Mouse (Mus musculus): ENCODE results near the gene Zfand4. TPM values are rescaled to one million over a fixed set of nuclear protein-coding genes. Genes with fewer than 3 reads are reported as not detected.

Zfand4 gene
- polyA plus RNA-seq, 1 experiment from 2014 or later = 4.9 TPM

GRCm38 (mm10) chr6:116265603-116266002, 1.6 kb downstream of the Zfand4 start:
- Histone ChIP-seq H3K9ac (peak overlapping the region; percentile 46; the same call in 1 of the 2 replicates), H3K4me3 (replicated peaks) (no peak overlapping the region)
- no peak for DNase-seq

DNA sequence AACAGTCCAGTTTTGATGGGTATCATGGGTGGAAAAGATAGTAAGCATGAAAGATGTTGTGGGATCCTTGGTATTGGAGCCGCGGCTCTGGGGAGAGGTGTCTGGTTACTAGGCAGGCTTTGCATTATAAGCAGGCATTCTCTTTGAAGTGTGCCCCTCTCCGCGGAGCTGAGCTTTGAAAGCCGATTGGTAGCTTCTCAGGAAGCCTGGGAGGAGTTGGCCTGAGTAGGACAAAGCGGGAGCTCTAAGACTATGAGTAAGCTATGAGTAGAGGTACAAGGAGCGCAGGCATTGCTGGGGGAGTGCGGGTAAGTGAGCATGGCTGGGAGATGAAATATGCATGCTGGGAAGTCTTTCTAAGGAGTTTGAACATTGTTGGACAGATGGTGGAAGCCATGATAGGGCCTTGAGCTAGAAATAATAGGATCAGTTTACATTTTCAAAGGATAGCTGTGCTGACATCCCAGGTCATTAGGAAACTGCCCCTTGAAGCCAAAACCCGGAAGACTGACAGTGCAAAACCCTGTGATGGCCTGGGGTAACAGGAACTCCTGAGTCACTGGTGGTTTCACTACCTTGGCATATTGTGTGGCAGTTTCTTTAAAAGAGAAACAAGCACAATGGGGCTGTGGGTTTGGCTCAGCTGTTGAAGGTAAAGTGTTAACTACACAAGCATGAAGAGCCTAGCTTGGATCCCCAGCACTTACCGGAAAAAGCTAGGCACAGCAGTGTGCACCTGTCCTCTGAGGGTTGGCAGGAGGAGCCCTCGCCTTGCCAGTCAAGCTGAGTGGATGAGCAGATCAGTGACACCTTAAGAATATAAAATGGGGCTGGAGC, 2.5 kb downstream of the Zfand4 start:
- Histone ChIP-seq H3K36me3 (peaks cover 3% of the 10 kb centered on the region; the same call in 1 of the 2 replicates), H3K9me3 (replicated peaks) (no peaks in the 10 kb centered on the region), H3K27ac (peak overlapping the region; percentile 61), H3K4me3 (replicated peaks) (peak overlapping the region; percentile 6), H3K27me3 (no peaks in the 10 kb centered on the region), H3K9ac (peak overlapping the region; percentile 46), H3K4me2 (peak overlapping the region; percentile 80), H3K4me1 (replicated peaks) (peaks cover 36% of the 10 kb centered on the region)
- no peak for DNase-seq
- peak; percentile 43 for ATAC-seq (ENCODE audit: low read depth)
- WGBS (ENCODE audit: insufficient replicate concordance) = 36% methylated on average over 11 of the region's 11 CpGs

More at GRCm38 (mm10) chr6:116265603-116266002, 1.6 kb downstream of the Zfand4 start:
- peaks cover 3% of the 10 kb centered on the region; the same call in 1 of the 2 replicates for H3K36me3 ChIP-seq
- H3K9me3 ChIP-seq (replicated peaks) = no peaks in the 10 kb centered on the region
- H3K4me2 ChIP-seq = peak overlapping the region; percentile 80
- 69% methylated on average over 4 of the region's 4 CpGs for WGBS (ENCODE audit: insufficient replicate concordance)
- H3K4me1 ChIP-seq (replicated peaks) = peaks cover 36% of the 10 kb centered on the region
- H3K27me3 ChIP-seq = no peaks in the 10 kb centered on the region
- ATAC-seq (ENCODE audit: low read depth) = no peak
- H3K27ac ChIP-seq = peak overlapping the region; percentile 39

GRCm38 (mm10) chr6:116267110-116267423, 3.0 kb downstream of the Zfand4 start:
- peaks cover 36% of the 10 kb centered on the region for H3K4me1 ChIP-seq (replicated peaks)
- H3K9ac ChIP-seq = 0 out of 2 replicates have a peak overlapping the region, but pooled peaks have one; percentile 46
- H3K27me3 ChIP-seq = no peaks in the 10 kb centered on the region
- DNase-seq = no peak
- ATAC-seq (ENCODE audit: low read depth) = no peak
- H3K36me3 ChIP-seq = no peaks in the 10 kb centered on the region
- peak overlapping the region; percentile 80 for H3K4me2 ChIP-seq
- no peaks in the 10 kb centered on the region for H3K9me3 ChIP-seq (replicated peaks)
- H3K27ac ChIP-seq = 0 out of 2 replicates have a peak overlapping the region, but pooled peaks have one; percentile 61
- 71% methylated on average over 1 of the region's 1 CpGs for WGBS (ENCODE audit: insufficient replicate concordance)
- no peak overlapping the region for H3K4me3 ChIP-seq (replicated peaks)

GRCm38 (mm10) chr6:116275695-116276094, 11.7 kb downstream of the Zfand4 start:
- Histone ChIP-seq H3K4me3 (replicated peaks) (no peak overlapping the region), H3K9ac (no peak overlapping the region), H3K4me1 (replicated peaks) (peaks cover 17% of the 10 kb centered on the region), H3K27me3 (no peaks in the 10 kb centered on the region), H3K9me3 (replicated peaks) (no peaks in the 10 kb centered on the region), H3K27ac (no peak overlapping the region), H3K36me3 (peaks cover 10% of the 10 kb centered on the region; the same call in 1 of the 2 replicates), H3K4me2 (no peak overlapping the region)
- ATAC-seq (ENCODE audit: low read depth) (no peak), DNase-seq (no peak)
- 56% methylated on average over 4 of the region's 4 CpGs for WGBS (ENCODE audit: insufficient replicate concordance)

DNA sequence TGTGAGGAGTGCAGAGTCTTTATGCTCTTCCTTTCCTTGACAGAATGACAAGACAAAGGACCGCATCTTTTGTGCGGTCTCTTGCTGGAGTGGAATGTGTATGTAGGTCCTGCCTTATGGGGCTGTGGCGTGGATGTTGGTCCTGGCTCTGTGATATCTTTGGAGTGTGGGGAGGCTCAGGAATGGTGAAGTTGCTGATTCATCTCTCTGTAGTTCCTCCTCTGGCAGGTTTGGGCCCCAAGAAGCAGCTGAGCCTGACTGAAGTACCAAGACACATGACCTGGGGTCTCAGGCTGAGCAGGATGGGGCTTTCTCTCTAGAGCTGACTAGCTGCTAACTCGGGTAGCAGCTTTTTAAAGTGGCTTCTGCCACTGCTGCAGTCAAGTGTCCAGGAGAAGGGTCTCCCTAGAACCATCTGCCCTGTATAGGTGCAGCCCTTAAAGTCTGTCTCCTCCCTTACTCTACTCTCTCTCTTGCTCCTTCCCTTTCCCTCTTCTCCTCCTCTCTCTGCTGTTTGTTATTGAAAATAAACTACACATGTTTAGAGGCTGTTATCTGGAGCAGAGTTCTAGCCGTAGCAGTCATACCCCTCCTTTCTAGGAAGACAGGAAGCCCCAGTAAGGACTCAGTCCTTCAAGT, 14.8 kb downstream of the Zfand4 start:
- WGBS (ENCODE audit: insufficient replicate concordance) = 43% methylated on average over 5 of the region's 5 CpGs
- Histone ChIP-seq H3K9ac (peak overlapping the region; percentile 47; the same call in 1 of the 2 replicates), H3K27me3 (no peaks in the 10 kb centered on the region), H3K4me3 (replicated peaks) (no peak overlapping the region), H3K4me1 (replicated peaks) (peaks cover 21% of the 10 kb centered on the region), H3K4me2 (no peak overlapping the region), H3K9me3 (replicated peaks) (no peaks in the 10 kb centered on the region), H3K36me3 (peaks cover 13% of the 10 kb centered on the region; the same call in 1 of the 2 replicates), H3K27ac (peak overlapping the region; percentile 68)
- peak; percentile 83 for ATAC-seq (ENCODE audit: low read depth)
- DNase-seq = no peak

DNA sequence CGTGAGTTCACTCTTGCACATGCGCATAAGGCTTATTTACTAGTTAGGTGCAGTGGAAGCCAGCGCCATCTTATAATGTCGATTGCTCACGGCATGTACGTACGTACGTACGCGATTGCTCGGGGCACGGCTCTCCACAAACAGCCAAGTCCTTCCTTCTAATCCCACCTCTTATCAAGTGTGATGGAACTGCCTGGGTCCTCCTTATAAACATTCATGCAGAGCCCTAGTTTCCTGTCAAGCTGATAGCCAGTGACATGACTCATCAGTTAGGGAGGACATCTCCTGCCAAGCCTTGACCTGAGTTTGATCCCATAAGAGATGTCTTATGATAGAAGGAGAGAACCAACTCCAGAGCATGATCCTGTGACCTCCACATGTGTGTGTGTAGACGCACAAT, 17.0 kb downstream of the Zfand4 start:
- H3K9ac ChIP-seq = no peak overlapping the region
- H3K36me3 ChIP-seq = peaks cover 9% of the 10 kb centered on the region; the same call in 1 of the 2 replicates
- no peaks in the 10 kb centered on the region for H3K9me3 ChIP-seq (replicated peaks)
- H3K27ac ChIP-seq = peak overlapping the region; percentile 50; the same call in 1 of the 2 replicates
- peak; percentile 74 for ATAC-seq (ENCODE audit: low read depth)
- no peak for DNase-seq
- no peak overlapping the region for H3K4me2 ChIP-seq
- no peaks in the 10 kb centered on the region for H3K27me3 ChIP-seq
- H3K4me1 ChIP-seq (replicated peaks) = peaks cover 25% of the 10 kb centered on the region
- WGBS (ENCODE audit: insufficient replicate concordance) = 83% methylated on average over 13 of the region's 13 CpGs
- no peak overlapping the region for H3K4me3 ChIP-seq (replicated peaks)

DNA sequence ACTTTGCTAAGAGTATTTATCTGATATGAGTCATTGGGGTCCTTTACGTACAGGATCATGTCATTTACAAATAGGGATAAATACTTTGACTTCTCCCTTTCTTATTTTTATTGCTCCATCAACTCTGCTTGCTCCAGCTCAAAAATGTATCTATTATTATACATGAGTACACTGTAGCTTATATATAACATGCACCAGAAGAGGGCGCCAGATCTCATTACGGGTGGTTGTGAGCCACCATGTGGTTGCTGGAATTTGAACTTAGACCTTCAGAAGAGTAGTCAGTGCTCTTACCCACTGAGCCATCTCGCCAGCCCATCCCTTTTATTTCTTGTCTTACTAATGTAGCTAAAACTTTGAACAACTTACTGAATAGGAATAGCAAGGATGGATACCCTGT, 18.5 kb downstream of the Zfand4 start:
- H3K9me3 ChIP-seq (replicated peaks) = no peaks in the 10 kb centered on the region
- no peak overlapping the region for H3K9ac ChIP-seq
- no peak overlapping the region for H3K27ac ChIP-seq
- WGBS (ENCODE audit: insufficient replicate concordance) = 42% methylated on average over 4 of the region's 4 CpGs
- H3K4me1 ChIP-seq (replicated peaks) = peaks cover 39% of the 10 kb centered on the region
- no peak for ATAC-seq (ENCODE audit: low read depth)
- peak; percentile 38 for DNase-seq
- no peak overlapping the region for H3K4me3 ChIP-seq (replicated peaks)
- H3K36me3 ChIP-seq = peaks cover 4% of the 10 kb centered on the region; the same call in 1 of the 2 replicates
- H3K27me3 ChIP-seq = no peaks in the 10 kb centered on the region
- H3K4me2 ChIP-seq = no peak overlapping the region

DNA sequence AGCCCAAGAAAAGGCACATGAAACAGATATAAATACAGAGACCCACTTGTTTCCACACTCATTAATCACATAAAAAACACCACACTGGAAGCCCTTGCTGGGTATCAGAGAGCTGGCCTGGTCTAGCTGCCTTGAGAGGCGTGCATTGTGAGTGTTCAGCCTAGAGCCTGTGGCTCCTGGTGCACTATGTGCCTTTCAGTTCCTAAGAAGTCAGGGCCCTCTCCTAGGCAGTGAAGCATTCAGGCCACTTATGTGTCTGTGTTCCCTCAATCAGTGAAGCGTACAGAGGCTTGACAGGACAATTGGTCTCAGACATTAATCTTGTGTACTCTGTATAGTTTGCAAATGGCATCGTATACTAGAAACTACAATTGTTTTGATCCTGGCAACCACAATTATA, 19.3 kb downstream of the Zfand4 start:
- DNase-seq (no peak), ATAC-seq (ENCODE audit: low read depth) (no peak)
- Histone ChIP-seq H3K27me3 (no peaks in the 10 kb centered on the region), H3K9ac (no peak overlapping the region), H3K36me3 (peaks cover 3% of the 10 kb centered on the region; the same call in 1 of the 2 replicates), H3K4me2 (no peak overlapping the region), H3K27ac (no peak overlapping the region), H3K4me1 (replicated peaks) (peaks cover 40% of the 10 kb centered on the region), H3K4me3 (replicated peaks) (no peak overlapping the region), H3K9me3 (replicated peaks) (no peaks in the 10 kb centered on the region)
- 80% methylated on average over 3 of the region's 3 CpGs for WGBS (ENCODE audit: insufficient replicate concordance)

GRCm38 (mm10) chr6:116286321-116286720, 22.3 kb downstream of the Zfand4 start:
- no peak for DNase-seq
- Histone ChIP-seq H3K27ac (peak overlapping the region; percentile 90), H3K27me3 (no peaks in the 10 kb centered on the region), H3K36me3 (peaks cover 4% of the 10 kb centered on the region), H3K9ac (peak overlapping the region; percentile 19; the same call in 1 of the 2 replicates), H3K4me3 (replicated peaks) (no peak overlapping the region), H3K4me1 (replicated peaks) (peaks cover 24% of the 10 kb centered on the region), H3K4me2 (0 out of 2 replicates have a peak overlapping the region, but pooled peaks have one; percentile 44), H3K9me3 (replicated peaks) (no peaks in the 10 kb centered on the region)
- no peak for ATAC-seq (ENCODE audit: low read depth)
- WGBS (ENCODE audit: insufficient replicate concordance) = 68% methylated on average over 4 of the region's 4 CpGs

GRCm38 (mm10) chr6:116286870-116287575, 23.0 kb downstream of the Zfand4 start:
- Histone ChIP-seq H3K36me3 (peaks cover 9% of the 10 kb centered on the region), H3K4me3 (replicated peaks) (peak overlapping the region; percentile 4; the same call in 1 of the 2 replicates), H3K4me1 (replicated peaks) (peaks cover 24% of the 10 kb centered on the region), H3K9me3 (replicated peaks) (no peaks in the 10 kb centered on the region), H3K4me2 (peak overlapping the region; percentile 44), H3K9ac (peak overlapping the region; percentile 26; the same call in 1 of the 2 replicates), H3K27ac (peak overlapping the region; percentile 90), H3K27me3 (no peaks in the 10 kb centered on the region)
- WGBS (ENCODE audit: insufficient replicate concordance) = 29% methylated on average over 5 of the region's 5 CpGs
- DNase-seq (peak; percentile 79), ATAC-seq (ENCODE audit: low read depth) (peak; percentile 100)

DNA sequence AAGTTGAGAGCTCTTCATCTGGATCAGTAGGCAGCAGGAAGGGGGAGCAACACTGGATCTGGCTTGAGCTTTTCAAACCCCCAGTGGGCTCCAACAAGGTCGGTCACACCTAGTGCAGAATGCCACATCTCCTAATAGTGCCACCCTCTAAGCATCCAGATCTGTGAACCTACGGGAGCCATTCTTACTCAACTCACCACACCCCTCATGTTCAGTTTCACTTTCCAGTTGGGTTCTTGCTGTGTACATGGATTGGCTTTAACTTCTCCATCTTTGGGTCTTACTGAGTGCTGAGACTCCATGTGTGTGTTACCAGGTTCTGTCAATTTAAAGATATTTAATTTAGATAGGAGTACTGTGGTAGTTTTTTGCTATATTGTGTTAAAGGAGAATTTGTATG, 47.4 kb downstream of the Zfand4 start:
- Histone ChIP-seq H3K4me2 (no peak overlapping the region), H3K27ac (no peak overlapping the region), H3K36me3 (no peaks in the 10 kb centered on the region), H3K9ac (no peak overlapping the region), H3K4me1 (replicated peaks) (no peaks in the 10 kb centered on the region), H3K9me3 (replicated peaks) (no peaks in the 10 kb centered on the region), H3K27me3 (no peaks in the 10 kb centered on the region), H3K4me3 (replicated peaks) (no peak overlapping the region)
- 76% methylated on average over 2 of the region's 2 CpGs for whole genome bisulfite sequencing (ENCODE audit: insufficient replicate concordance)
- ATAC-seq (ENCODE audit: low read depth) (no peak; the same call in 1 of the 2 replicates), DNase-seq (no peak)

Data from liver, embryonic 13.5 days (tissue).